Mouse (Mus musculus) kidney, adult 9 months (tissue): Measurements from ENCODE around the gene Rtn1.

Experiments
- DNase-seq: peaks from one replicate; pipeline ENCODE4 v3.0.0; 2022

Rtn1 gene

DNA sequence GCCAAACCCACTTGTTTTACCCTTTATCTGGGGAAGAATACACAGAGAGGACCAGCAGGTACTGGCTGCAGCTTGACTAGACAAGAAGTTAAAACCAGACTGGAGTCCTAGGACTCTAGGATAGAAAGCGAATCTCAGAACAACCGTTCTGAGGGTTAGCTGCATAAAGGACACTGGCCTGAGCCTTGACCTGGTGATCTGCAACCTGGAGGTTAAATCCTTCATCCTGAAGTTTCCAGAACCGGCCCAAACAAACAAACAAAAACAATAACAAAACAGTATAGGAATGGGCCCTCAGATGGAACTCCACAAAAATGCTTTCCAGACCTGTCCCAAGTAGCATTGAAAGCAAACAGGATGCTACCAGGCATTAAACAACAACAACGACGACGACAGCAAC is at the start of gene Rtn1:
Gene Rtn1 (minus strand): TSS at position 101 of the 400 bp plus-strand sequence.
- no peak for DNase-seq

- DNase-seq: no peak
These were observed 45.1 kb upstream of the Rtn1 start for GRCm38 (mm10) chr12:72453941-72454340.

DNA sequence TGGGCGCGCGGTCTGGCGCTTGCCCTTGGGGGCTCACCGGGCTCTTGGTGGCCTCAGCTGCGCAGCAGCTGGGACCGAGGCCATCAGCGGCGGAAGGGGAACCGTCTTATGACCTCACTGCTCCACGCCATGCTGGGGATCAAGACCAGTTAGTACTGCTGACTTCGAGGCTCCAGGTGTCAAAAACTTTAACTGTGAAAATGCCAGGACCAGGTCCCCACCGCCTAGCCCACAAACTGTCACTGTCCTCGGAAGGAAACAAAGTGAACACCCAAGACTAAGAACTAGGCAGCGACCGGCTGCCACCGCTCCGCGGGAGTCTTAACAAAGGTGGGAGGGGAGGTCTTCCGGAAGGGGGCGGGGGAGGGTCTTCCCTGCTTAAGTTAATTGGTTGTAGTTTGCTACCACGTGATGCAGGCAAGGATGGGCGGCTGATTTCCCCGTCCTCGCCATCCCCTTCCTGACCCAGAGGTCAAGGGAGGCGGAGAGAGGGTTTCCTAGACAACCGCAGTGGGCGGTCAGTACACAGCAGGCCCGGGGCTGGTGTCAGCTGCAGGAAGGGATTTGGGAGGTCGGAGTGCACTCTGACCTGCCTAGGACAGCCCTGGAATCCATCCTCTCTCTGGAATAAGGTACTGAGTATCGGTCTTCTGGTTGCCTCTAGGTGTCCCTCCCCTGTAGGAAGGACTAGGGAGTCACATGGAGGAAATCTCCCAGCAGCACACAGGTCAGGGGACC is 33.2 kb upstream of the Rtn1 start, which contains the start of gene Lrrc9:
Gene Lrrc9 (plus strand): TSS at position 28 of the 738 bp plus-strand sequence.
- peak; percentile 37 for DNase-seq

GRCm38 (mm10) chr12:72438961-72439480 is 30.2 kb upstream of the Rtn1 start:
- no peak for DNase-seq

DNA sequence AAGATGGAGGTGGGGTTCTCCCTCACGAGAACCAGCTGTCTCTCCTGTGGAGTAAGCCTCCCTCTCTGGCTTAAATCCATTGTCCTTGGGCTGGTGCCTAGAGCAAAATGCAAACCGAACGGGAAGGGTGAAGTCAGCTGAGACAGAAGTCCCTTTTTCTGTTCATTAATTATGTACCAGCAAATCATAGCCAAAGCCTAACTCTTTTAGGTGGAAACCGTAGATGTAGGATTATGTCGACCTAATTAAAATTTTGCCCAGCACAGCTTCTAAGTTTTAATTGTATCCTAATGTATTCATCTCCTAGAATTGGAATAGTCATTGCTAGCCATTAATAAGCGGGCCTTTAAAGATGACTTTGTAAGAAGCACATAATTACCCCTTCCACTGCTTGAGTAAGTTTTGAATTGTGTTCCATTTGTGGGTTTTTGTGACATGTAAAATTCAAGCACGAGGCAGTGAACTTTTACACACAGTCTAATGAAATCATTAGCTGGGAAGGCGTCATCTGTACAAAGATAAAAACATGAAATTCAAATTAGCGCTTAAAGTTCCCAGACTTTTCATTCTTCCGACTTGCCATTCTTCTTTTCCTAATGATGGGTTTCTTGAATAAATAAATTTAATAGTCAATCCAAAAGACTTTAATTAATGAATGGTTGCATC is 29.0 kb upstream of the Rtn1 start:
- no peak for DNase-seq

DNA sequence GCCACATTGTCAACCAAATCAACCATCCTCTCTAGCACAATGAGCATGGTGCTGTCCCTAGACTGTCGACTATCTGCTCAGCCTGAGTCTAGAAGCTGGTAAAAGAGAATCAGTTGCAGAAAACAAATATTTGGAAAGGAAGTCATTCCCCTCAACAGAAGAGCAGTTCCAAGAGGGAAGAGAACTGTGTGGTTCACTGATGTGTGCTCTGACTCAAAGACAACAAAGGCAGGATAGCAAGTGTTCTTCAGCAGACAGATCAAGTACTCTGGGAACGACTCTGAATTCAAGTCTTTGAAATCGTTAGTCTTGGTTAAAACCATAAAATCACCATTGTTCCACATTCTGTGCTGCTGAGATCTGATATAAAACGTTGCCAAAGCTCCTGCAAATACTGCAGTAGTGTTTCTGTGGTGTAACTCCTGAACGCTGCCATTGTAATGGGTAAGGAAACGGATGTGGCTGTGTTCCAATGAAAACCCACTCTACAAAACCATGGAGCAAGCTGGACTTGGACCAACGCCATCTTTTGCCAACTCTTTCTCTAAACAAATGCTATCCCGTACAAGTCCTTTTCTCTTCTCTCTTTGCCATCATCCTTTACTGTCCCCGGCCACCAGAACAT is 24.5 kb upstream of the Rtn1 start:
- no peak for DNase-seq

DNA sequence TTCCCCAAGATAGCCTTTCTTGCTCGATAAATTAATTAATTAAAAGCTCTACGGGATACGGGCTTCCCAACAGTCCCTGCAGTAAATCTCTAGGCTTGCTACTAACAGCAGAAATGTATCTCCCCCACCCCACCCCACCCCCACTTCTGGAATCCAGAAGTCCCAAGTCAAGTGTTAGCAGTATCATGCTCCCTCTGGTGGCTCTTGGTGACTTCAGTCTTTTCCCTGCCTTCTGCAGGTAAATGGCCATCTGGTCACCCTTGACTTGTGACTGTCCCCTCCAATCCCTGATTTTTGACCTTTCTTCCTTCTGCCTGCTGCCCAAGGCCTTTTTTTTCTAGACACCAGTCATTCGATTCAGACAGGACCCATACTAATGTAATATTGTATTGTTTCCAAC is 23.4 kb upstream of the Rtn1 start:
- DNase-seq: no peak

- DNase-seq: peak; percentile 66
These were observed 18.9 kb upstream of the Rtn1 start for GRCm38 (mm10) chr12:72427722-72428126.

GRCm38 (mm10) chr12:72422681-72423080 is 13.8 kb upstream of the Rtn1 start:
- no peak for DNase-seq

DNA sequence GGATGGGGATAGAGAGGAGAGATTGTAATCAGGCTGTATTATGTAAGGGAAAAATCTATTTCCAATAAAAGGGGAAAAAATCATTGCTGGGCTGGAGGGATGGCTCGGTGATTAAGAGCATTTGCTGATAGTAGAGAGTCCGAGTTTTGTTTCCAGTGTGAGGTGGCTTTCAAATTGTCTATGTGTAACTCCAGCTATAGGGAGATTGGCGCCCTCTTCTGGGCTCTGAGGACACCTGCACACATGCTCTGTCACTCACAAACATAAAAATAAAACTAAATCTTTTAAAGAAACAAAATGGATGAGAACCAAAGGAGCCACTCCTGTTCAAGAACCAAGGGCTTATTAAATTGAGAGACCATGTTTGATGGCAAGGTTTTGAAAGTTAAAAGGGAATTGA is 8.9 kb upstream of the Rtn1 start:
- no peak for DNase-seq

DNA sequence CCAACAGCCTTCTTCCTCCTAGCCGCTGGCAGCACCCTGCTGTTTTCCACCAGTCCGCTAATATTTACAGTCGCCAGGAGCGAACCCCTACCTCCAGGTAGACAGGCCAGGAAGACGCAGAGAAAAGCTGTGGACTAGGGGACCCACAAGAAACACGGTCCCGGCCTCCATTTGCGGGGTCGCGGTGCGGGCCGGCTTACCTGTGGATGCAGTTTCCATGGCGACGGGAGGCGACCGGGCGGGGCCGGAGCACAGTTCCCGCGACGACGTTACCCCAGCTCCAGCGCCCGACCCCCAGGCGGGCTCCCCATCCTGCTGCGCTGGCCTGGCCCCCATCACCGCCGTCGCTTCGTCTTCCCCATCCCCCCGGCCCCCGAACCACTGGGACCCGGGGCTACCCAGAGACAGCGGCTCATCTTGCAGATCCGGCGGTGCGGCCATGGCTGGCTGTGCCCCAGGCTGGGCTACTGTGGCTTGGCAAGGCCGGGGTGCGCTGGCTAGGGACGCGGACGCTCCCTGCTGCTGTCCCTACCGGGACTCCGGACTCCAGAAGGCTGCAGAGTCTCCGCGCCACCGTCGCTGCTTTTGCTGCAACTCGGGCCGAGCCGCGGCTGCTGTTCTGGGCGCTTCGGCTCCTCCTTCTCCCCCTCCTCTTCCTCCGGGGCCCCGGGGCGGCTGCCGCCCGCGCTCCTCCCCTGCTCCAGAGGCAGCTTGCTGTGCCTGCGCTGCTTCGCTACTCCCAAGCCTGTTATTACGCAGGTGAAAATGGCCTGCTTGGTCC is 553 bp downstream of the Rtn1 start:
- DNase-seq: peak; percentile 10

- DNase-seq: no peak
These were observed 1.1 kb downstream of the Rtn1 start for GRCm38 (mm10) chr12:72407721-72408110.

DNA sequence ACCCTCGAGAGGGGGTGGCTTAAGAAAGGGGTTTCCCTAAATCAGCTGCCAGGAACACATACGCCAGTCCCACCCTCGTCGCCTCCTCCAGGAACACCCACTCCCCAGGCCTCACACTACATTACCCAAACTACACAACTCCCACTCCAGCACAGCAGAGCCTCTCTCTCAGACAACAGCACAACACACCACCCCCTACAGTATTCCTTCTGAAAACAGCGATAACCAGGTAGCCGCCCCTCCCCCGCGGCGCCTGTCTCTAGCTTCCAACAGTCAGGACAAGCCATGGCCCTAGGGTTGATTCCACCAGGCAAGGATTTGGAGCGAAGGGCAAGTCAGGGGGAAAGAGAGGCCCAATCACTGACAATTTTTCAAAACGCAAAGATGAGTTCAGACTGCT is 1.7 kb downstream of the Rtn1 start:
- no peak for DNase-seq

DNA sequence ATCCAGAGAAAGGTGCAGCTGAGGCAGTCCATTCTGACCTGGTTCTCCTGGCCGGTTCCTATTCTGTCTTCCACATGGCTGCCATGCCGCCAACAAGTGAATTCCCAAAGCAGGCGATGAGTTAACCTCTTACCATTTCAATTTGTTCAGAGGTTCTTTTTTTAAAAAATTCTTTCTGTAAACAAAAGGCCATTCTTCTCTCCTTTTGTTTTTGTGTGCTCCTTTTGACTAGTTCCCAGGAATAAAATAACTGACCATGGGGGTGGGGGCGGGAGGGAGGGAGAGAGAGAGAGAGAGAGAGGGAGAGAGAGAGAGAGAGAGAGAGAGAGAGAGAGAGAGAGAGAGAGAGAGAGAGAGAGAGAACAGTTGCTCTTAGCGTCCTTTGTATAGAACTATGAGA is 3.8 kb downstream of the Rtn1 start:
- DNase-seq: no peak

- no peak for DNase-seq
These were observed 15.6 kb downstream of the Rtn1 start for GRCm38 (mm10) chr12:72393046-72393805.

DNA sequence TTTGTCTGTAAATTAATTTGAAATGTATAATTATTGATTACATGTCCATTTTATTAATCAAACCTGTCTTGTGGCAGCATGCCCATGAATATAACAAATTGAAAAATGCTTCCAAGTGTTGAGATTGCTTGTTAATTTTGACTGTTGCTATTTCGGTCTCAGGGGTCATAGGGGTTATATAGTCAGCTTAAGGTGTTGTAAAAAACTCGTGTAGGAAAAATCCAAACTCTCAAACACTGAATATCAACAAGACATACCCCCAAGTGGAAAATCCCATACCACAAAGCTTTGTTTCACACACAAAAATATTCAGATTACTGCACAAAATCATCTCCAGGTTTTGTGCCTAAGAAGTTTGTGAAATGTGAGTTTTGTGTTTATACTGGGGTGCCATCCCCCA is 18.5 kb downstream of the Rtn1 start:
- no peak for DNase-seq

DNA sequence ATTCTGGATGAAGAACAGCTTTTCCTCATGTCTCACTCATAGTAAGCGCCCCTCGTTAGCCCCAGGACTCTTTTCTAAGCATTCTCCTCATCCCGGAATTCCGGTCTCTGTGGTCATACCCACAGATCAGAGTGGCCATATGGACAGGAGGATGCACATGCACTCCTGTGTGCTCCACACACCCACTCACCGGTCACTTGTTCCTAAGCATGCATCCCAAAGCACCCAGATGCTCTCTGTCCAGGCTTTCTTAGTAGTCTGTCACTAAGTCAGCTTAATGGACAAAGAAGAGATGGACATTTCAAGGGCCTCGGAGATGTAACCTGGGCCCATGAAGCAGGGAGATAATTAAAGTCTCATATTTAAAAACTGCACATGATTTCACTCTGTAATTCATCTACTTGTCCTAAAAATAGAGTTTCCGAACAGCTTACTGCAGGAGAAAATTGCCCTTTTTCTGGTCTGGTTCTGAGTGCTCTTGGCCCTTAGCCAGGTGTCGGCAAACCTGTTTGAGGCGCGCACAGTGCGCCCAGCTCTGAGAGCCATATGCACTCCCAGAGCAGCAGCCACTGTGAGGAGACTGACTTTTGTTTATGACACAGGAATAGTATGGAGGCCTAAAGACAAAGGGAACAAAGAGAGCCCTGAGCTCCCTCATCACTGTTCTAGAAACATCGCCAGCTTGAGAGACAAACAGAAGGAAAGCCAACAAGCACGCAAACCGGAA is 19.3 kb downstream of the Rtn1 start:
- no peak for DNase-seq

- no peak for DNase-seq
These were observed 20.0 kb downstream of the Rtn1 start for GRCm38 (mm10) chr12:72388835-72389234.

- DNase-seq: no peak
These were observed 20.7 kb downstream of the Rtn1 start for GRCm38 (mm10) chr12:72388135-72388534.

GRCm38 (mm10) chr12:72376309-72376708 is 32.5 kb downstream of the Rtn1 start:
- DNase-seq: no peak

- DNase-seq: no peak
These were observed 34.0 kb downstream of the Rtn1 start for GRCm38 (mm10) chr12:72374823-72375225.
